In the genomic region with DNA sequence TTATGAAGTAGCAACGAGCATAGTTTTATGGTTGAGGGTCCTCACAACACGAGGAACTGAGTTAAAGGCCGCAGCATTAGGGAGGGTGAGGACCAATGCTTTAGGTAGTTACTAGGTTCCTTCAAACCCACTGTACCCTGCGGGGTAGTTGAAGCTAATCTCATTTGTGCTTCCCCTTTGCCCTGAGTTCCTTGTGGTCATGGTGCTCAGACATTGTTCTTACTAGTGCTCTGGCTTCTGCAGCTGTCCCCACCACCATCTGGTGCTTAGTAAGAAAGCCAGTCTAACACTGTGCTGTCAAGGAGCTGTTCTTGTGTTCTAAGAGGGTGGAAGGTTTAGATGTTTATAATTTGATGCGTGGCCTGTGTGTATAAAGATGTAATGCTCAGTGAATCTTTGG, we compare ENCODE assay signal across 12 mouse cellular contexts. TPM values are rescaled to one million over a fixed set of nuclear protein-coding genes. Genes with fewer than 3 reads are reported as not detected.
DNase-seq lines count a peak whose midpoint lies in the region; ATAC-seq and TF ChIP-seq lines count a peak whose summit lies in the region.
"Had no signal": no experiment of that assay in that cellular context is flagged by ENCODE, and none has a peak within 500 bp of the region (broad histone marks: within the 10 kb centered on the region; RNA-seq: fewer than 3 reads in every experiment).

No protein-coding gene starts in this region.

- no peaks in the 10 kb centered on the region; the same call in 1 of the 2 replicates for H3K79me2 ChIP-seq in heart, adult 2 months (replicated peaks; ENCODE audit: control insufficient read depth, insufficient read depth, low read length)

- H3K27ac ChIP-seq in heart, embryonic 14.5 days (replicated peaks in 1 of 2; ENCODE audit: control insufficient read depth in 1 of 2, insufficient read depth in 1 of 2, low read depth in 2 of 2, low read length in 2 of 2), result peak overlapping the region; percentile 76 to 90
- H3K27ac ChIP-seq in heart, adult 2 months, result no peak overlapping the region
- no peak overlapping the region for H3K27ac ChIP-seq in midbrain, embryonic 11.5 days (ENCODE audit: low read depth, low read length)
- H3K27ac ChIP-seq in midbrain, embryonic 14.5 days (replicated peaks; ENCODE audit: low read depth, low read length), result no peak overlapping the region
- no peak overlapping the region for H3K27ac ChIP-seq in forebrain, embryonic 13.5 days
- no peak overlapping the region for H3K27ac ChIP-seq in left cerebral cortex, adult 2 months
- H3K27ac ChIP-seq: intestine, embryonic 15.5 days; liver, embryonic 13.5 days had no signal

- intact Hi-C loops in heart, adult 2 months (cut with DNase I), result loop anchor here (2.0 kb wide), 1 partner anchor 22 kb away; no protein-coding TSS in a partner anchor
- intact Hi-C loops in left cerebral cortex, adult 2 months (cut with DNase I), result no loop called here

- H3K4me3 ChIP-seq in heart, embryonic 14.5 days (ENCODE audit: control insufficient read depth in 1 of 2, insufficient read depth in 1 of 2, low read depth in 1 of 2, low read length in 2 of 2), result no peak overlapping the region
- H3K4me3 ChIP-seq in heart, adult 2 months, result no peak overlapping the region
- H3K4me3 ChIP-seq in midbrain, embryonic 11.5 days (ENCODE audit: low read depth, low read length), result no peak overlapping the region
- H3K4me3 ChIP-seq in midbrain, embryonic 14.5 days (replicated peaks; ENCODE audit: low read depth, low read length), result no peak overlapping the region
- no peak overlapping the region for H3K4me3 ChIP-seq in forebrain, embryonic 13.5 days
- H3K4me3 ChIP-seq in left cerebral cortex, adult 2 months, result no peak overlapping the region
- H3K4me3 ChIP-seq: embryonic facial prominence, embryonic 13.5 days; intestine, embryonic 15.5 days; liver, embryonic 13.5 days had no signal

- 0 out of 2 replicates have a peak overlapping the region, but pooled peaks have one; percentile 1 for H3K4me2 ChIP-seq in heart, embryonic 14.5 days (ENCODE audit: low read length)
- no peak overlapping the region for H3K4me2 ChIP-seq in midbrain, embryonic 11.5 days
- no peak overlapping the region for H3K4me2 ChIP-seq in midbrain, embryonic 14.5 days (ENCODE audit: low read length)
- no peak overlapping the region for H3K4me2 ChIP-seq in forebrain, embryonic 13.5 days
- H3K4me2 ChIP-seq: embryonic facial prominence, embryonic 13.5 days; intestine, embryonic 15.5 days; liver, embryonic 13.5 days had no signal

- peaks cover 23 to 66% of the 10 kb centered on the region in 2 experiments for H3K4me1 ChIP-seq in heart, embryonic 14.5 days (ENCODE audit: control insufficient read depth in 2 of 2, insufficient read depth in 2 of 2, low read length in 2 of 2)
- peaks cover 3% of the 10 kb centered on the region for H3K4me1 ChIP-seq in heart, adult 2 months (ENCODE audit: control insufficient read depth, insufficient read depth, low read length)
- peaks cover 48% of the 10 kb centered on the region for H3K4me1 ChIP-seq in midbrain, embryonic 11.5 days (ENCODE audit: control insufficient read depth, insufficient read depth, low read length)
- peaks cover 24% of the 10 kb centered on the region; the same call in 1 of the 2 replicates for H3K4me1 ChIP-seq in midbrain, embryonic 14.5 days (ENCODE audit: control insufficient read depth, insufficient read depth, low read length)
- H3K4me1 ChIP-seq in forebrain, embryonic 13.5 days, result peaks cover 60% of the 10 kb centered on the region

- TF ChIP-seq EP300 in heart, adult 2 months (IDR thresholded peaks at IDR 0.05; ENCODE audit: insufficient read depth, low read depth, low read length), result no peak

- TF ChIP-seq CTCF in heart, adult 2 months (IDR thresholded peaks at IDR 0.05), result no peak
- TF ChIP-seq CTCF in left cerebral cortex, adult 2 months (IDR thresholded peaks at IDR 0.05), result no peak

- TF ChIP-seq POLR2A in heart, adult 2 months (IDR thresholded peaks at IDR 0.05; ENCODE audit: insufficient read depth, low read depth, low read length), result no peak

- no peak overlapping the region for H3K9ac ChIP-seq in heart, embryonic 14.5 days (ENCODE audit: low read length)
- H3K9ac ChIP-seq in heart, adult 2 months (ENCODE audit: low read depth, low read length), result no peak overlapping the region
- no peak overlapping the region for H3K9ac ChIP-seq in midbrain, embryonic 11.5 days (ENCODE audit: low read length)
- H3K9ac ChIP-seq in midbrain, embryonic 14.5 days (replicated peaks; ENCODE audit: low read length), result no peak overlapping the region
- H3K9ac ChIP-seq in forebrain, embryonic 13.5 days, result no peak overlapping the region
- H3K9ac ChIP-seq: embryonic facial prominence, embryonic 13.5 days; intestine, embryonic 15.5 days; liver, embryonic 13.5 days had no signal

- 61% methylated on average over 5 of the region's 5 CpGs for WGBS in heart, embryonic 14.5 days
- 77% methylated on average over 5 of the region's 5 CpGs for WGBS in heart, adult 2 months
- WGBS in midbrain, embryonic 11.5 days, result 32% methylated on average over 5 of the region's 5 CpGs
- 26% methylated on average over 5 of the region's 5 CpGs for WGBS in midbrain, embryonic 14.5 days
- 41% methylated on average over 5 of the region's 5 CpGs for WGBS in forebrain, embryonic 13.5 days

- no peaks in the 10 kb centered on the region for H3K9me3 ChIP-seq in heart, embryonic 14.5 days (ENCODE audit: control insufficient read depth, low read length)
- no peaks in the 10 kb centered on the region for H3K9me3 ChIP-seq in midbrain, embryonic 11.5 days (ENCODE audit: control insufficient read depth, low read length)
- H3K9me3 ChIP-seq in midbrain, embryonic 14.5 days (ENCODE audit: control insufficient read depth, low read length), result no peaks in the 10 kb centered on the region
- no peaks in the 10 kb centered on the region for H3K9me3 ChIP-seq in forebrain, embryonic 13.5 days (replicated peaks)
- H3K9me3 ChIP-seq: embryonic facial prominence, embryonic 13.5 days; intestine, embryonic 15.5 days; liver, embryonic 13.5 days had no signal

- no peak for ATAC-seq in heart, embryonic 14.5 days (ENCODE audit: insufficient number of reproducible peaks, insufficient read depth, low FRiP score, low read depth)
- peak; percentile 52 for ATAC-seq in midbrain, embryonic 11.5 days (ENCODE audit: low FRiP score)
- ATAC-seq in midbrain, embryonic 14.5 days (ENCODE audit: low FRiP score, low TSS enrichment), result no peak
- ATAC-seq in forebrain, embryonic 13.5 days, result peak; percentile 41; the same call in 1 of the 2 replicates
- ATAC-seq: intestine, embryonic 15.5 days had no signal

- DNase-seq in heart, adult 2 months, result no peak
- DNase-seq in midbrain, embryonic 11.5 days (ENCODE audit: low spot score, missing footprints), result no peak
- DNase-seq in midbrain, embryonic 14.5 days, result no peak
- DNase-seq in left cerebral cortex, adult 2 months (ENCODE audit: extremely low spot score in 1 of 2, low spot score in 2 of 2), result no peak
- DNase-seq in spleen, adult 18-20 months, result no peak
- DNase-seq: cerebellum, adult 9-11 months; liver, embryonic 13.5 days; lung, postnatal 10 days had no signal

- peaks cover 36% of the 10 kb centered on the region for H3K36me3 ChIP-seq in heart, embryonic 14.5 days (ENCODE audit: control insufficient read depth, insufficient read depth, low read length)
- H3K36me3 ChIP-seq in heart, adult 2 months (ENCODE audit: control insufficient read depth, insufficient read depth, low read length), result no peaks in the 10 kb centered on the region
- H3K36me3 ChIP-seq in midbrain, embryonic 11.5 days (ENCODE audit: control insufficient read depth, insufficient read depth, low read length), result no peaks in the 10 kb centered on the region
- no peaks in the 10 kb centered on the region; the same call in 1 of the 2 replicates for H3K36me3 ChIP-seq in midbrain, embryonic 14.5 days (ENCODE audit: control insufficient read depth, insufficient read depth, low read length)
- H3K36me3 ChIP-seq in forebrain, embryonic 13.5 days (ENCODE audit: poor library complexity, severe bottlenecking), result no peaks in the 10 kb centered on the region
- H3K36me3 ChIP-seq: liver, embryonic 13.5 days had no signal

- no peaks in the 10 kb centered on the region for H3K27me3 ChIP-seq in heart, embryonic 14.5 days (ENCODE audit: control insufficient read depth, insufficient read depth, low read length)
- no peaks in the 10 kb centered on the region for H3K27me3 ChIP-seq in heart, adult 2 months (ENCODE audit: control insufficient read depth, insufficient read depth, low read length)
- no peaks in the 10 kb centered on the region for H3K27me3 ChIP-seq in midbrain, embryonic 11.5 days (ENCODE audit: control insufficient read depth, insufficient read depth, low read length)
- no peaks in the 10 kb centered on the region for H3K27me3 ChIP-seq in midbrain, embryonic 14.5 days (ENCODE audit: control insufficient read depth, insufficient read depth, low read length)
- H3K27me3 ChIP-seq in forebrain, embryonic 13.5 days, result no peaks in the 10 kb centered on the region
- H3K27me3 ChIP-seq: embryonic facial prominence, embryonic 13.5 days; intestine, embryonic 15.5 days; liver, embryonic 13.5 days had no signal

RNA-seq across cellular contexts. Expression of a gene that starts 25.7 kb away (rescaled TPM):
- 22.2 TPM in 2 replicates for polyA plus RNA-seq in heart, embryonic 14.5 days (2014; fragmentation: Nextera tagmentation; extraction: Ambion mirVana)
- total RNA-seq in heart, adult 2 months (2021), result 10 to 100 TPM; 16.6 to 18.7 TPM
- 9.8 and 14.0 TPM in 2 replicates for polyA plus RNA-seq in heart, adult 2 months (2012; rRNA removed)
- 23.1 and 25.1 TPM in 2 replicates for polyA plus RNA-seq in midbrain, embryonic 11.5 days (2014; fragmentation: Nextera tagmentation; extraction: Ambion mirVana)
- 22.8 and 23.5 TPM in 2 replicates for polyA plus RNA-seq in midbrain, embryonic 14.5 days (2014; fragmentation: Nextera tagmentation; extraction: Ambion mirVana)
- polyA plus RNA-seq in forebrain, embryonic 13.5 days (2015; fragmentation: Nextera tagmentation; extraction: Ambion mirVana), result 10.0 and 14.2 TPM in 2 replicates
- total RNA-seq in left cerebral cortex, adult 2 months (2021), result 10 to 100 TPM; 36.2 to 38.7 TPM

Comparison
In these comparisons a context has a peak if more than half of its experiments do, and no peak if none do; other contexts are left out.
1. ATAC-seq: peak in midbrain, embryonic 11.5 days (single experiment) and forebrain, embryonic 13.5 days (single experiment); none in heart, embryonic 14.5 days (single experiment) and midbrain, embryonic 14.5 days (single experiment).
2. H3K27ac ChIP-seq: peak in heart, embryonic 14.5 days (2 of 2); none in heart, adult 2 months (single experiment), midbrain, embryonic 11.5 days (single experiment), midbrain, embryonic 14.5 days (single experiment), forebrain, embryonic 13.5 days (single experiment) and left cerebral cortex, adult 2 months (single experiment).